Mouse (Mus musculus) forebrain, postnatal 0 days (tissue): ENCODE results near the gene Nfam1. TPM values are rescaled to one million over a fixed set of nuclear protein-coding genes. Genes with fewer than 3 reads are reported as not detected.

Source experiments
- ATAC-seq: fragments of 200-750 bp; cut with Nextera tagmentation; 2 replicates; pipeline ENCODE4 v1.8.0; 2017; ENCODE audit warnings: mild to moderate bottlenecking, moderate library complexity
- DNase-seq: peaks from one replicate; pipeline ENCODE4 v3.0.0-alpha.2; 2015
- H3K27ac ChIP-seq: fragments of 300-500 bp; sonication (generic); 2 replicates; pipeline ENCODE4 v1.5.1; 2014; ENCODE audit warnings: low read depth, mild to moderate bottlenecking, antibody characterized with exemption, low read length, moderate library complexity, mixed read lengths
- H3K27me3 ChIP-seq: fragments of 300-500 bp; sonication (generic); 2 replicates; pipeline ENCODE4 v1.6.1; 2014; ENCODE audit warnings: mild to moderate bottlenecking, low read length, mixed read lengths; ENCODE audit not compliant: insufficient read depth
- H3K36me3 ChIP-seq: fragments of 300-500 bp; sonication (generic); 2 replicates; pipeline ENCODE4 v1.6.1; 2014; ENCODE audit warnings: mild to moderate bottlenecking, moderate library complexity; ENCODE audit not compliant: insufficient read depth
- H3K4me1 ChIP-seq: fragments of 300-500 bp; sonication (generic); 2 replicates; pipeline ENCODE4 v1.6.1; 2014; ENCODE audit warnings: antibody characterized with exemption; ENCODE audit not compliant: insufficient read depth
- H3K4me2 ChIP-seq: fragments of 300-500 bp; sonication (generic); 2 replicates; pipeline ENCODE4 v1.6.1; 2014; ENCODE audit warnings: low read depth, mild to moderate bottlenecking, moderate library complexity
- H3K4me3 ChIP-seq: fragments of 300-500 bp; sonication (generic); 2 replicates; pipeline ENCODE4 v1.5.1; 2014; ENCODE audit warnings: low read depth, low read length, mixed read lengths
- H3K9ac ChIP-seq: fragments of 300-500 bp; sonication (generic); 2 replicates; pipeline ENCODE4 v1.6.1; 2014; ENCODE audit warnings: mild to moderate bottlenecking
- H3K9me3 ChIP-seq: fragments of 300-500 bp; sonication (generic); 2 replicates; pipeline ENCODE4 v1.6.1; 2016; ENCODE audit warnings: low read length
- CTCF ChIP-seq: sonication (generic); IDR thresholded peaks from 2 replicates; pipeline ENCODE4 v1.5.1; 2016; ENCODE audit warnings: antibody characterized with exemption, control low read depth, low read depth
- WGBS: fragments of 180-500 bp; shearing (Covaris S2); extraction: QIAGEN DNeasy Blood & Tissue Kit; methylation state at CpG from one replicate; pipeline ENCODE4 v1.1.7; 2014; 5-methylcytosine and 5-hydroxymethylcytosine counted together
- polyA plus RNA-seq: library from polyadenylated mRNA; unstranded; fragments of >200 nt; fragmentation: Nextera tagmentation; extraction: Ambion mirVana; gene quantifications from 2 replicates; pipeline ENCODE4 v1.2.1, GENCODE M21; 2015
- total RNA-seq: library from RNA; depleted of rRNA; stranded (reverse); fragments of >200 nt; gene quantifications from 2 replicates; pipeline ENCODE4 v1.2.3, GENCODE M21; 2014

Nfam1 gene
- total and polyA plus RNA-seq, 2 experiments from 2014 or later = 1.8 to 2.9 TPM

GRCm38 (mm10) chr15:82992911-82993310 lies 40.2 kb downstream of the Nfam1 start:
- no peaks in the 10 kb centered on the region for H3K27me3 ChIP-seq
- no peak for TF ChIP-seq CTCF
- H3K9me3 ChIP-seq = no peaks in the 10 kb centered on the region
- peaks cover 32% of the 10 kb centered on the region for H3K4me1 ChIP-seq
- no peak overlapping the region for H3K27ac ChIP-seq
- no peaks in the 10 kb centered on the region for H3K36me3 ChIP-seq
- DNase-seq = no peak
- ATAC-seq = no peak
- H3K4me2 ChIP-seq = no peak overlapping the region
- no peak overlapping the region for H3K9ac ChIP-seq
- WGBS = 44% methylated on average over 9 of the region's 9 CpGs
- H3K4me3 ChIP-seq = no peak overlapping the region

GRCm38 (mm10) chr15:82992079-82992783 lies 40.9 kb downstream of the Nfam1 start:
- H3K4me1 ChIP-seq = peaks cover 31% of the 10 kb centered on the region
- DNase-seq (no peak), ATAC-seq (no peak)
- H3K4me3 ChIP-seq = no peak overlapping the region
- no peaks in the 10 kb centered on the region for H3K9me3 ChIP-seq
- TF ChIP-seq CTCF = no peak
- 61% methylated on average over 13 of the region's 13 CpGs for WGBS
- H3K27ac ChIP-seq = no peak overlapping the region
- no peak overlapping the region for H3K4me2 ChIP-seq
- no peak overlapping the region for H3K9ac ChIP-seq
- H3K36me3 ChIP-seq = no peaks in the 10 kb centered on the region
- no peaks in the 10 kb centered on the region for H3K27me3 ChIP-seq

GRCm38 (mm10) chr15:82989190-82989704 lies 43.9 kb downstream of the Nfam1 start:
- Histone ChIP-seq H3K27me3 (no peaks in the 10 kb centered on the region), H3K9me3 (no peaks in the 10 kb centered on the region), H3K4me1 (peaks cover 26% of the 10 kb centered on the region), H3K4me3 (no peak overlapping the region), H3K36me3 (no peaks in the 10 kb centered on the region), H3K9ac (no peak overlapping the region), H3K27ac (no peak overlapping the region), H3K4me2 (no peak overlapping the region)
- TF ChIP-seq CTCF = no peak
- 37% methylated on average over 6 of the region's 6 CpGs for WGBS
- no peak for DNase-seq
- no peak for ATAC-seq

- Histone ChIP-seq H3K27ac (peak within 1 kb of the TSS; percentile 41; the same call in 1 of the 2 replicates), H3K4me2 (peak within 1 kb of the TSS; percentile 94), H3K27me3 (no peaks in the 10 kb centered on the region), H3K4me1 (peaks cover 37% of the 10 kb centered on the region), H3K9me3 (no peaks in the 10 kb centered on the region), H3K4me3 (peak within 1 kb of the TSS; percentile 48), H3K9ac (peak within 1 kb of the TSS; percentile 53), H3K36me3 (no peaks in the 10 kb centered on the region)
- ATAC-seq = peak; percentile 80
- WGBS = 0% methylated on average over 20 of the region's 20 CpGs
- 0 out of 2 replicates have a peak, but pooled peaks have one; percentile 15 for TF ChIP-seq CTCF
- peak; percentile 87 for DNase-seq
These were observed 45.4 kb downstream of the Nfam1 start, which contains the start of gene Tcf20 for GRCm38 (mm10) chr15:82987732-82988112. Gene Tcf20 (minus strand): TSS chr15:82987872.

GRCm38 (mm10) chr15:82987014-82987731 lies 45.9 kb downstream of the Nfam1 start:
- Histone ChIP-seq H3K9me3 (no peaks in the 10 kb centered on the region), H3K9ac (peak overlapping the region; percentile 53), H3K4me3 (peak overlapping the region; percentile 48), H3K27ac (0 out of 2 replicates have a peak overlapping the region, but pooled peaks have one; percentile 35), H3K4me2 (peak overlapping the region; percentile 94), H3K36me3 (no peaks in the 10 kb centered on the region), H3K27me3 (no peaks in the 10 kb centered on the region), H3K4me1 (peaks cover 41% of the 10 kb centered on the region)
- DNase-seq = no peak
- TF ChIP-seq CTCF = no peak
- 0 out of 2 replicates have a peak, but pooled peaks have one; percentile 5 for ATAC-seq
- WGBS = under 1% methylated on average over 38 of the region's 38 CpGs

GRCm38 (mm10) chr15:82984574-82984973 lies 48.5 kb downstream of the Nfam1 start:
- WGBS = 43% methylated on average over 7 of the region's 7 CpGs
- Histone ChIP-seq H3K4me2 (peak overlapping the region; percentile 3; the same call in 1 of the 2 replicates), H3K9me3 (no peaks in the 10 kb centered on the region), H3K9ac (no peak overlapping the region), H3K36me3 (no peaks in the 10 kb centered on the region), H3K27ac (0 out of 2 replicates have a peak overlapping the region, but pooled peaks have one; percentile 92), H3K4me1 (peaks cover 52% of the 10 kb centered on the region), H3K27me3 (no peaks in the 10 kb centered on the region), H3K4me3 (no peak overlapping the region)
- no peak for ATAC-seq
- TF ChIP-seq CTCF = no peak
- no peak for DNase-seq
